Comparison of ENCODE assay signal across 11 mouse cellular contexts in genomic region chr15:89353837-89354236, GRCm38 (mm10). TPM values are rescaled to one million over a fixed set of nuclear protein-coding genes. Genes with fewer than 3 reads are reported as not detected.
DNase-seq lines count a peak whose midpoint lies in the region; ATAC-seq and TF ChIP-seq lines count a peak whose summit lies in the region.
"Had no signal": no experiment of that assay in that cellular context is flagged by ENCODE, and none has a peak within 500 bp of the region (broad histone marks: within the 10 kb centered on the region; RNA-seq: fewer than 3 reads in every experiment).

No protein-coding gene starts in this region.

- ATAC-seq in lung, embryonic 14.5 days (ENCODE audit: insufficient read depth) = no peak
- no peak for ATAC-seq in embryonic facial prominence, embryonic 12.5 days (ENCODE audit: insufficient number of reproducible peaks, insufficient read depth, low FRiP score, low TSS enrichment)
- no peak for ATAC-seq in liver, embryonic 16.5 days (ENCODE audit: low read depth)

- no peaks in the 10 kb centered on the region for H3K9me3 ChIP-seq in lung, embryonic 14.5 days (ENCODE audit: low read depth, low read length)
- no peaks in the 10 kb centered on the region for H3K9me3 ChIP-seq in embryonic facial prominence, embryonic 12.5 days
- H3K9me3 ChIP-seq in liver, embryonic 16.5 days (replicated peaks; ENCODE audit: control insufficient read depth, low read length) = no peaks in the 10 kb centered on the region

- peak overlapping the region; percentile 94 for H3K4me2 ChIP-seq in lung, embryonic 14.5 days
- no peak overlapping the region for H3K4me2 ChIP-seq in embryonic facial prominence, embryonic 12.5 days (replicated peaks)
- no peak overlapping the region for H3K4me2 ChIP-seq in liver, embryonic 16.5 days (ENCODE audit: low read depth, low read length)

- no peak for TF ChIP-seq CTCF in lung, embryonic 14.5 days (IDR thresholded peaks at IDR 0.05; ENCODE audit: low read depth)
- TF ChIP-seq CTCF in thymus, adult 2 months (IDR thresholded peaks at IDR 0.05; ENCODE audit: borderline replicate concordance, control insufficient read depth, extremely low read depth, insufficient read depth, low read length, poor library complexity) = no peak

- WGBS in lung, embryonic 14.5 days = 90% methylated on average over 16 of the region's 16 CpGs
- WGBS in embryonic facial prominence, embryonic 12.5 days = 94% methylated on average over 16 of the region's 16 CpGs
- 90% methylated on average over 16 of the region's 16 CpGs for WGBS in liver, embryonic 16.5 days (ENCODE audit: insufficient replicate concordance)
- 98% methylated on average over 16 of the region's 16 CpGs for WGBS in thymus, adult 2 months

- H3K27ac ChIP-seq in lung, embryonic 14.5 days (ENCODE audit: low read depth) = no peak overlapping the region
- no peak overlapping the region for H3K27ac ChIP-seq in embryonic facial prominence, embryonic 12.5 days
- no peak overlapping the region for H3K27ac ChIP-seq in liver, embryonic 16.5 days (ENCODE audit: low read length)
- H3K27ac ChIP-seq in thymus, adult 2 months (ENCODE audit: control insufficient read depth, insufficient read depth, low read length) = no peak overlapping the region

- peaks cover 50% of the 10 kb centered on the region for H3K36me3 ChIP-seq in lung, embryonic 14.5 days (ENCODE audit: insufficient read depth)
- H3K36me3 ChIP-seq in embryonic facial prominence, embryonic 12.5 days = peaks cover 37% of the 10 kb centered on the region
- peaks cover 29% of the 10 kb centered on the region for H3K36me3 ChIP-seq in liver, embryonic 16.5 days (ENCODE audit: control insufficient read depth, insufficient read depth)
- H3K36me3 ChIP-seq in thymus, adult 2 months (ENCODE audit: control insufficient read depth, insufficient read depth, low read length) = peaks cover 21% of the 10 kb centered on the region

- TF ChIP-seq POLR2A in thymus, adult 2 months (IDR thresholded peaks at IDR 0.05; ENCODE audit: control insufficient read depth, extremely low read depth, insufficient read depth, low read length, poor library complexity) = no peak

- H3K9ac ChIP-seq in lung, embryonic 14.5 days = peak overlapping the region; percentile 79; the same call in 1 of the 2 replicates
- no peak overlapping the region for H3K9ac ChIP-seq in embryonic facial prominence, embryonic 12.5 days
- peak overlapping the region; percentile 93; the same call in 1 of the 2 replicates for H3K9ac ChIP-seq in liver, embryonic 16.5 days (ENCODE audit: low read depth, low read length)

- peak; percentile 92 for DNase-seq in heart, adult 11 months
- DNase-seq in heart, postnatal 4 days = no peak
- no peak for DNase-seq in lung, embryonic 14.5 days
- DNase-seq in lung, postnatal 4 days = no peak
- no peak for DNase-seq in thymus, adult 2 months
- no peak for DNase-seq in adrenal gland, postnatal 14 days
- DNase-seq: heart, adult 18-20 months; kidney, postnatal 4 days; left cerebral cortex, postnatal 4 days had no signal

- no peaks in the 10 kb centered on the region for H3K27me3 ChIP-seq in lung, embryonic 14.5 days (ENCODE audit: insufficient read depth, low read length)
- H3K27me3 ChIP-seq in embryonic facial prominence, embryonic 12.5 days = no peaks in the 10 kb centered on the region
- H3K27me3 ChIP-seq in liver, embryonic 16.5 days (ENCODE audit: control insufficient read depth, insufficient read depth, low read depth, low read length) = no peaks in the 10 kb centered on the region
- no peaks in the 10 kb centered on the region for H3K27me3 ChIP-seq in thymus, adult 2 months (ENCODE audit: control insufficient read depth, insufficient read depth, low read length)

- H3K4me1 ChIP-seq in lung, embryonic 14.5 days (ENCODE audit: insufficient read depth) = peaks cover 8% of the 10 kb centered on the region
- H3K4me1 ChIP-seq in embryonic facial prominence, embryonic 12.5 days = peaks cover 29% of the 10 kb centered on the region
- H3K4me1 ChIP-seq in liver, embryonic 16.5 days (ENCODE audit: control insufficient read depth, low read depth, low read length) = peaks cover 24% of the 10 kb centered on the region
- peaks cover 15% of the 10 kb centered on the region for H3K4me1 ChIP-seq in thymus, adult 2 months (replicated peaks; ENCODE audit: control insufficient read depth, insufficient read depth, low read length)

- H3K4me3 ChIP-seq in lung, embryonic 14.5 days (ENCODE audit: low read depth, low read length) = no peak overlapping the region
- H3K4me3 ChIP-seq in embryonic facial prominence, embryonic 12.5 days = 0 out of 2 replicates have a peak overlapping the region, but pooled peaks have one; percentile 72
- peak overlapping the region; percentile 80 for H3K4me3 ChIP-seq in liver, embryonic 16.5 days (ENCODE audit: low read depth, low read length)
- no peak overlapping the region for H3K4me3 ChIP-seq in thymus, adult 2 months (ENCODE audit: control insufficient read depth, insufficient read depth, low read length)

RNA-seq across cellular contexts. Expression of gene Lmf2, which starts 1.6 kb away (rescaled TPM):
- total RNA-seq in heart, postnatal 4 days (2021) = 10 to 100 TPM; 54.0 to 55.5 TPM
- 59.1 and 63.7 TPM in 2 replicates for polyA plus RNA-seq in lung, embryonic 14.5 days (2014; fragmentation: Nextera tagmentation; extraction: Ambion mirVana)
- 54.5 and 58.8 TPM in 2 replicates for polyA plus RNA-seq in embryonic facial prominence, embryonic 12.5 days (2016; fragmentation: Nextera tagmentation; extraction: Ambion mirVana)
- 29.2 and 34.4 TPM in 2 replicates for polyA plus RNA-seq in liver, embryonic 16.5 days (2015; fragmentation: Nextera tagmentation; extraction: Ambion mirVana)
- 129 and 146 TPM in 2 replicates for polyA plus RNA-seq in thymus, adult 2 months (2012; rRNA removed)
- 43.2 and 44.6 TPM in 2 replicates for total RNA-seq in adrenal gland, postnatal 14 days (2021)

RNA-seq across cellular contexts. Expression of gene Ncaph2, which starts 1.7 kb away (rescaled TPM):
- total RNA-seq in heart, postnatal 4 days (2021) = 10 to 100 TPM; 91.0 to 99.7 TPM
- polyA plus RNA-seq in lung, embryonic 14.5 days (2014; fragmentation: Nextera tagmentation; extraction: Ambion mirVana) = 157 and 168 TPM in 2 replicates
- polyA plus RNA-seq in embryonic facial prominence, embryonic 12.5 days (2016; fragmentation: Nextera tagmentation; extraction: Ambion mirVana) = 171 and 177 TPM in 2 replicates
- polyA plus RNA-seq in liver, embryonic 16.5 days (2015; fragmentation: Nextera tagmentation; extraction: Ambion mirVana) = 100 and 103 TPM in 2 replicates
- 351 and 370 TPM in 2 replicates for polyA plus RNA-seq in thymus, adult 2 months (2012; rRNA removed)
- total RNA-seq in adrenal gland, postnatal 14 days (2021) = 83.3 and 85.8 TPM in 2 replicates

RNA-seq across cellular contexts. Expression of gene Miox, which starts 19.6 kb away (rescaled TPM):
- total RNA-seq in heart, postnatal 4 days (2021) = not detected
- polyA plus RNA-seq in lung, embryonic 14.5 days (2014; fragmentation: Nextera tagmentation; extraction: Ambion mirVana) = not detected in 2 replicates
- polyA plus RNA-seq in embryonic facial prominence, embryonic 12.5 days (2016; fragmentation: Nextera tagmentation; extraction: Ambion mirVana) = not detected in 2 replicates
- polyA plus RNA-seq in liver, embryonic 16.5 days (2015; fragmentation: Nextera tagmentation; extraction: Ambion mirVana) = 8.6 and 8.9 TPM in 2 replicates
- polyA plus RNA-seq in thymus, adult 2 months (2012; rRNA removed) = 0.82 and 2.7 TPM in 2 replicates
- total RNA-seq in adrenal gland, postnatal 14 days (2021) = not detected in 2 replicates
- total RNA-seq: heart, adult 18-20 months; left cerebral cortex, postnatal 4 days had no signal

RNA-seq across cellular contexts. Expression of gene Sco2, which starts 19.8 kb away (rescaled TPM):
- 10 to 100 TPM; 13.6 to 14.1 TPM for total RNA-seq in heart, postnatal 4 days (2021)
- 4.5 and 7.5 TPM in 2 replicates for polyA plus RNA-seq in lung, embryonic 14.5 days (2014; fragmentation: Nextera tagmentation; extraction: Ambion mirVana)
- 5.5 and 6.2 TPM in 2 replicates for polyA plus RNA-seq in embryonic facial prominence, embryonic 12.5 days (2016; fragmentation: Nextera tagmentation; extraction: Ambion mirVana)
- polyA plus RNA-seq in liver, embryonic 16.5 days (2015; fragmentation: Nextera tagmentation; extraction: Ambion mirVana) = 2.9 and 3.1 TPM in 2 replicates
- 37.4 and 43.3 TPM in 2 replicates for polyA plus RNA-seq in thymus, adult 2 months (2012; rRNA removed)
- total RNA-seq in adrenal gland, postnatal 14 days (2021) = 39.5 and 43.5 TPM in 2 replicates

RNA-seq across cellular contexts. Expression of gene Tymp, which starts 23.0 kb away (rescaled TPM):
- total RNA-seq in heart, postnatal 4 days (2021) = under 1 TPM; 0.31 to 0.72 TPM
- polyA plus RNA-seq in lung, embryonic 14.5 days (2014; fragmentation: Nextera tagmentation; extraction: Ambion mirVana) = 0.96 and 1.5 TPM in 2 replicates
- polyA plus RNA-seq in embryonic facial prominence, embryonic 12.5 days (2016; fragmentation: Nextera tagmentation; extraction: Ambion mirVana) = 1.2 and 1.5 TPM in 2 replicates
- polyA plus RNA-seq in liver, embryonic 16.5 days (2015; fragmentation: Nextera tagmentation; extraction: Ambion mirVana) = 0.32 and 0.39 TPM in 2 replicates
- polyA plus RNA-seq in thymus, adult 2 months (2012; rRNA removed) = 5.9 and 7.8 TPM in 2 replicates
- total RNA-seq in adrenal gland, postnatal 14 days (2021) = 0.68 and 4.5 TPM in 2 replicates

Comparison
In these comparisons a context has a peak if more than half of its experiments do, and no peak if none do; other contexts are left out.
1. H3K4me3 ChIP-seq: peak in embryonic facial prominence, embryonic 12.5 days (single experiment) and liver, embryonic 16.5 days (single experiment); none in lung, embryonic 14.5 days (single experiment) and thymus, adult 2 months (single experiment).